Mouse (Mus musculus): ENCODE data around the gene Cntnap5c. TPM values are rescaled to one million over a fixed set of nuclear protein-coding genes. Genes with fewer than 3 reads are reported as not detected.
A peak's percentile ranks its signal among the peaks of the same experiment; 100 is the strongest.

Cntnap5c gene
- polyA plus RNA-seq (2014; fragmentation: Nextera tagmentation; extraction: Ambion mirVana): 0.08 and 0.13 TPM in 2 replicates

DNA sequence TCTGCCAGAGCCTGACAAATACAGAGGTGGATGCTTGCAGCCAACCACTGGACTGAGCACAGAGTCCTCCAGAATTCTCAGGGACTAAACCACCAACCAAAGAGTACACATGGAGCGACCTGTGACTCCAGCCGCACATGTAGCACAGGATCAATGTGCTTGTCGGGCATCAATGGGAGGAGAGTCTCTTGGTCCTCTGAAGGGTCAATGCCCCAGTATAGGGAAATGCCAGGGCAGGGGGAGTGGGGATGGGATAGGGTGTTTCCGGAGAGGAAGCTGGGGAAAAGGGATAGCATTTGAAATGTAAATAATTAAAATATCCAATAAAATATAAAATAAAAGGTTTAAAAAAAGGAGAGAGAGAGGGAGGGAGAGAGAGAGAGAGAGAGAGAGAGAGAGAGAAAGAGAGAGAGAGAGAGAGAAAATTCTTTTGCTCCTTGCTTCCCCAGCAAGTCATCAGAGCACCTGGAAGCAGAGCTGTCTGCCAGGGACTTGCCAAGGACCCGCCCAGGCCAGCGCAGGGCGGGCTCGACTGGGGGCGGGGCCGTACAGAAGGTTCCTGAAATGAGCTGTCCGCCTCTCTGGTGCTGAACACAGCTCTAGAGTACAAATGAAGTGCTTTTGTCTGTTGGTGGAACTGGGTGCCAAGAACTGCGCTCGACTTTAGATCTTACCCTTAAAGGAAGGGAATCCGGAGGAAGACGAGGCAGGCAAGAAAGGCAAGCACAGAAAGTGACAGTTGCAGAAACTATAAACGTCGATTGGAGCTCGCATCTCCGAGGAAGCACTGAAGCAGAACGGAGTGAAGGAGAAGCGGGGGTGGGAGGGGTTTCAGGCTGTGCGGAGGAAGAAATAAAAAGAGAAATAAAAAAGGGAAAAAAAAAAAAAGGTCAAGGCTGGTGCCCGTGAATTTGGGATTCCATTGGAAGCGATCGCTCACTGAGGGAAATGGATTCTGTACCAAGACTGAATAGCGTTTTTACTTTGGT is at the start of gene Cntnap5c:
TSS of gene Cntnap5c (plus strand) at position 949 of the 989 bp plus-strand sequence.
- Histone ChIP-seq H3K9ac (ENCODE audit: low read length) (no peak within 1 kb of the TSS), H3K9me3 (ENCODE audit: control insufficient read depth, low read length) (no peaks in the 10 kb centered on the region), H3K4me1 (ENCODE audit: control insufficient read depth, insufficient read depth, low read length) (no peaks in the 10 kb centered on the region), H3K4me2 (ENCODE audit: low read depth) (peak within 1 kb of the TSS; percentile 31), H3K27ac (ENCODE audit: low read depth, low read length) (no peak within 1 kb of the TSS), H3K4me3 (ENCODE audit: low read depth, low read length) (no peak within 1 kb of the TSS), H3K27me3 (ENCODE audit: control insufficient read depth, insufficient read depth, low read length) (no peaks in the 10 kb centered on the region), H3K36me3 (ENCODE audit: control insufficient read depth, insufficient read depth, low read length) (no peaks in the 10 kb centered on the region)
- DNase-seq (ENCODE audit: low spot score) (peak; percentile 78), ATAC-seq (ENCODE audit: insufficient read depth, low FRiP score, low TSS enrichment) (peak; percentile 87)
- 17% methylated on average over 26 of the region's 26 CpGs for WGBS

- Histone ChIP-seq H3K4me3 (ENCODE audit: low read depth, low read length) (no peak within 1 kb of the TSS), H3K4me2 (ENCODE audit: low read depth) (no peak within 1 kb of the TSS), H3K4me1 (ENCODE audit: control insufficient read depth, insufficient read depth, low read length) (no peaks in the 10 kb centered on the region), H3K9ac (ENCODE audit: low read length) (no peak within 1 kb of the TSS), H3K36me3 (ENCODE audit: control insufficient read depth, insufficient read depth, low read length) (no peaks in the 10 kb centered on the region), H3K9me3 (ENCODE audit: control insufficient read depth, low read length) (no peaks in the 10 kb centered on the region), H3K27ac (ENCODE audit: low read depth, low read length) (no peak within 1 kb of the TSS), H3K27me3 (ENCODE audit: control insufficient read depth, insufficient read depth, low read length) (no peaks in the 10 kb centered on the region)
- DNase-seq (ENCODE audit: low spot score) (no peak), ATAC-seq (ENCODE audit: insufficient read depth, low FRiP score, low TSS enrichment) (no peak)
- WGBS: 84% methylated on average over 5 of the region's 5 CpGs
Observed at GRCm38 (mm10) chr17:57742119-57742518, 27.3 kb upstream of the Cntnap5c start, which contains the start of gene Gm21834. Gene Gm21834 (minus strand): TSS chr17:57742219.

GRCm38 (mm10) chr17:57758033-57758432 is 11.3 kb upstream of the Cntnap5c start:
- ATAC-seq (ENCODE audit: insufficient read depth, low FRiP score, low TSS enrichment) (no peak), DNase-seq (ENCODE audit: low spot score) (no peak)
- Histone ChIP-seq H3K4me2 (ENCODE audit: low read depth) (no peak overlapping the region), H3K27me3 (ENCODE audit: control insufficient read depth, insufficient read depth, low read length) (no peaks in the 10 kb centered on the region), H3K4me3 (ENCODE audit: low read depth, low read length) (no peak overlapping the region), H3K36me3 (ENCODE audit: control insufficient read depth, insufficient read depth, low read length) (no peaks in the 10 kb centered on the region), H3K9ac (ENCODE audit: low read length) (no peak overlapping the region), H3K4me1 (ENCODE audit: control insufficient read depth, insufficient read depth, low read length) (no peaks in the 10 kb centered on the region), H3K9me3 (ENCODE audit: control insufficient read depth, low read length) (no peaks in the 10 kb centered on the region), H3K27ac (ENCODE audit: low read depth, low read length) (no peak overlapping the region)
- 65% methylated on average over 1 of the region's 1 CpGs for WGBS

GRCm38 (mm10) chr17:57767306-57767705 is 2.1 kb upstream of the Cntnap5c start:
- no peak overlapping the region for H3K4me3 ChIP-seq (ENCODE audit: low read depth, low read length)
- H3K27me3 ChIP-seq (ENCODE audit: control insufficient read depth, insufficient read depth, low read length): no peaks in the 10 kb centered on the region
- H3K4me2 ChIP-seq (ENCODE audit: low read depth): no peak overlapping the region
- H3K9me3 ChIP-seq (ENCODE audit: control insufficient read depth, low read length): no peaks in the 10 kb centered on the region
- DNase-seq (ENCODE audit: low spot score) (no peak), ATAC-seq (ENCODE audit: insufficient read depth, low FRiP score, low TSS enrichment) (no peak)
- no peak overlapping the region for H3K27ac ChIP-seq (ENCODE audit: low read depth, low read length)
- no peak overlapping the region for H3K9ac ChIP-seq (ENCODE audit: low read length)
- H3K4me1 ChIP-seq (ENCODE audit: control insufficient read depth, insufficient read depth, low read length): no peaks in the 10 kb centered on the region
- no peaks in the 10 kb centered on the region for H3K36me3 ChIP-seq (ENCODE audit: control insufficient read depth, insufficient read depth, low read length)

DNA sequence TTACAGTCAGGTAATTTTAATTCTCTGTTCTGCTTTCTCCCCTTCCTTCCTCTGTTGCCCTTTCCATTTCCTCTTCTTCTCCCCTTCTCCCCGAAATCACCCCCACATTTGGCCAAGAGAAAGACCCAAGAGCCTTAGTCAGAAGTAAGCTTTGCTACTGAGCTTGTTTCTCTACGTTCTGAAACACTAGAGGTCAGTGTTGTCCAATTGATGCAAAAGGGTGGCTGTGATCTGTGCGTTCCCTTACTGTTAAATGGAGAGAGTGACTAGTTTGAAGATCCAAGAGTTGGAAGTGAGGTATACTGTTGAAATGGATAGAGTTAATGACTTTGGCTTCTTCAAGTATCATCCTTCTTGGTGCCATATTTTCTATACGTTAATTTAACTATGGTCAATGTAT is 1.5 kb downstream of the Cntnap5c start:
- DNase-seq (ENCODE audit: low spot score) (no peak), ATAC-seq (ENCODE audit: insufficient read depth, low FRiP score, low TSS enrichment) (no peak)
- no peaks in the 10 kb centered on the region for H3K4me1 ChIP-seq (ENCODE audit: control insufficient read depth, insufficient read depth, low read length)
- H3K36me3 ChIP-seq (ENCODE audit: control insufficient read depth, insufficient read depth, low read length): no peaks in the 10 kb centered on the region
- H3K27me3 ChIP-seq (ENCODE audit: control insufficient read depth, insufficient read depth, low read length): no peaks in the 10 kb centered on the region
- no peak overlapping the region for H3K9ac ChIP-seq (ENCODE audit: low read length)
- H3K4me3 ChIP-seq (ENCODE audit: low read depth, low read length): no peak overlapping the region
- no peaks in the 10 kb centered on the region for H3K9me3 ChIP-seq (ENCODE audit: control insufficient read depth, low read length)
- WGBS: 22% methylated on average over 4 of the region's 4 CpGs
- H3K27ac ChIP-seq (ENCODE audit: low read depth, low read length): no peak overlapping the region
- H3K4me2 ChIP-seq (ENCODE audit: low read depth): no peak overlapping the region

DNA sequence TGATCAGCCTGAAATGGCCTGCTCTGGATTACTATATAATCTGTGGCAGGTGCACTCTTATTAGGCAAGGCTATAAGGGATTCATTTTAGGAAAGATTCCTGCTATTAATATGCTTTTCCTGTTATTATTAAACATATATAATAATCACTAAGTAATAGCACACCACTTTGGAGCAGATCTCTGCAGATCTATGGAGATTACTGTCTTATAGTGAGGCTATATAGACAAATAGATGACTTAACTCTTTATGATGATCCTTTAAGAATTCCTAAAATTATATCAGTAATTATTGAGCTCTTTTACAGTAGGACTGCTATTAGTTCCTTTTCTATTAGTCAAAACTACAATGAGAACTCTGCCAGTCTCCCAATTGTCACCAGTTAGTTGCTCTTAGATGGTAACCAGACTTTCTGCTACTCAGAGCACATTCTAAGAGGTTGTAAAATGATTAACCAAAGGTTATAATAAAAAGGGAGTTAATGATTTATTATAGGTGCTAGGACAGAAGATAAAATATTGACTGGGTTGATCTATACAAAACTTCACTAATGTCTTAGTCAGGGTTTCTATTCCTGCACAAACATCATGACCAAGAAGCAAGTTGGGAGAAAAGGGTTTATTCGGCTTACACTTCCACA is 18.9 kb downstream of the Cntnap5c start:
- no peak for DNase-seq (ENCODE audit: low spot score)
- 83% methylated on average over 1 of the region's 1 CpGs for WGBS
- Histone ChIP-seq H3K27ac (ENCODE audit: low read depth, low read length) (no peak overlapping the region), H3K4me3 (ENCODE audit: low read depth, low read length) (no peak overlapping the region), H3K9ac (ENCODE audit: low read length) (no peak overlapping the region), H3K4me2 (ENCODE audit: low read depth) (no peak overlapping the region), H3K9me3 (ENCODE audit: control insufficient read depth, low read length) (no peaks in the 10 kb centered on the region), H3K4me1 (ENCODE audit: control insufficient read depth, insufficient read depth, low read length) (no peaks in the 10 kb centered on the region), H3K36me3 (ENCODE audit: control insufficient read depth, insufficient read depth, low read length) (no peaks in the 10 kb centered on the region), H3K27me3 (ENCODE audit: control insufficient read depth, insufficient read depth, low read length) (no peaks in the 10 kb centered on the region)
- no peak for ATAC-seq (ENCODE audit: insufficient read depth, low FRiP score, low TSS enrichment)

DNA sequence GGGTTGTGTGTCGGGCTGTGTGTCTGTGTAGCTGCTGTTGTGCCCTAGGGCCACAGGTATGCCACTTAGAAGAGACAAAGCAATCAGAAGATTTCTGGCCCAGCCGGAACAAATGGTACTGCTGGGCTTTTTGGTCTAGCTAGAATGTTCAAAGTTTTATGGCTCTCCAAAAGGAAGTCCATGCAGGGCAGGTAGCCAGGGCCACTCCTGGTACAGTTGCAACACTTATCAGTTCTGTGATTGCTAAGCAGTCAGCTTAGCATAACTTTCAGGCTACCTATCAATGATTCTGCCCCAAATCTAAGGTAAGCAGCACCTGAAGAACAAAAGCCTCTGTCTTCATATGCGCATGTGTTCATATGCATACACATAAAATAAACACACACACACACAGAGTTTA is 26.0 kb downstream of the Cntnap5c start:
- H3K9me3 ChIP-seq (ENCODE audit: control insufficient read depth, low read length): no peaks in the 10 kb centered on the region
- H3K27ac ChIP-seq (ENCODE audit: low read depth, low read length): no peak overlapping the region
- H3K9ac ChIP-seq (ENCODE audit: low read length): no peak overlapping the region
- no peak overlapping the region for H3K4me3 ChIP-seq (ENCODE audit: low read depth, low read length)
- ATAC-seq (ENCODE audit: insufficient read depth, low FRiP score, low TSS enrichment) (no peak), DNase-seq (ENCODE audit: low spot score) (no peak)
- H3K36me3 ChIP-seq (ENCODE audit: control insufficient read depth, insufficient read depth, low read length): no peaks in the 10 kb centered on the region
- WGBS: 86% methylated on average over 3 of the region's 3 CpGs
- no peaks in the 10 kb centered on the region for H3K4me1 ChIP-seq (ENCODE audit: control insufficient read depth, insufficient read depth, low read length)
- H3K4me2 ChIP-seq (ENCODE audit: low read depth): no peak overlapping the region
- H3K27me3 ChIP-seq (ENCODE audit: control insufficient read depth, insufficient read depth, low read length): no peaks in the 10 kb centered on the region

DNA sequence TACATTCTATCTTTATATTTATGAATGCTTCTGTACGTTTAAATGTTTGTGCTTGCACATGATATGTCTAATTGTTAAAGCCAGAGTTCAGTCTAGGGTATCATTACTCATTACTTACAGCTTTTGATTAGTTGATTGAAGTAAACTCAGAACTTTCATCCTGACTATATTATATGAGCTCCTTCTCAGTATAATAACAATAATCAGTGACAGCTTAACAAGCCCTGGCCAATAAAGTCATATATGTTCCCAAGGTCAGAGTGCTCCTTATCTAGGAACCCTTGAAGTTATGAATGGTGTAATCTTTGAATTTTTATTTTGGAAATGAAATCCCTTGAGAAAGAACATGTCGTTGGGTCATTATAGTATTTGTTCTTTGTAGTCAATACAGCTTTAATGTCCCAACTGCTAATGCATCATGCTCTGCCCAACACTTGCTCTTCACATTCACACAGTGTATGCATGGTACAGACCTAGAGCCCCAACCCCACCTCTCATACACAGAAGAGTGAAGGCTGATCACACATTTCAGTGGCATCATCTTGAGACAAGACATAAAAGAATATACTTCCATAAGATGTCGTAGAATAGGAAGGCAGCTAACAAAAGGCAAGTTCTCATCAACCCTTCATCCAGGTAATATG is 27.4 kb downstream of the Cntnap5c start:
- Histone ChIP-seq H3K9ac (ENCODE audit: low read length) (no peak overlapping the region), H3K4me1 (ENCODE audit: control insufficient read depth, insufficient read depth, low read length) (no peaks in the 10 kb centered on the region), H3K36me3 (ENCODE audit: control insufficient read depth, insufficient read depth, low read length) (no peaks in the 10 kb centered on the region), H3K9me3 (ENCODE audit: control insufficient read depth, low read length) (no peaks in the 10 kb centered on the region), H3K4me2 (ENCODE audit: low read depth) (no peak overlapping the region), H3K27me3 (ENCODE audit: control insufficient read depth, insufficient read depth, low read length) (no peaks in the 10 kb centered on the region), H3K27ac (ENCODE audit: low read depth, low read length) (no peak overlapping the region), H3K4me3 (ENCODE audit: low read depth, low read length) (no peak overlapping the region)
- ATAC-seq (ENCODE audit: insufficient read depth, low FRiP score, low TSS enrichment) (no peak), DNase-seq (ENCODE audit: low spot score) (no peak)
- WGBS: 86% methylated on average over 3 of the region's 3 CpGs

All from neural tube, embryonic 11.5 days (tissue).